Mouse (Mus musculus) brain, adult 10 weeks (tissue): Measurements from ENCODE around the gene Iqcf4. TPM values are rescaled to one million over a fixed set of nuclear protein-coding genes. Genes with fewer than 3 reads are reported as not detected.

Source experiments
- polyA plus RNA-seq: library from polyadenylated mRNA; stranded (reverse); fragments of 350-450 nt; fragmentation: Illumina TruSeq; extraction: RNeasy Lipid Tissue Mini Kit (QIAGEN cat#74804); gene quantifications from one replicate; pipeline ENCODE4 v1.2.3, GENCODE M21; 2015; ENCODE audit warnings: low read depth, low replicate concordance

The Iqcf4 gene
- not detected for polyA plus RNA-seq

DNA sequence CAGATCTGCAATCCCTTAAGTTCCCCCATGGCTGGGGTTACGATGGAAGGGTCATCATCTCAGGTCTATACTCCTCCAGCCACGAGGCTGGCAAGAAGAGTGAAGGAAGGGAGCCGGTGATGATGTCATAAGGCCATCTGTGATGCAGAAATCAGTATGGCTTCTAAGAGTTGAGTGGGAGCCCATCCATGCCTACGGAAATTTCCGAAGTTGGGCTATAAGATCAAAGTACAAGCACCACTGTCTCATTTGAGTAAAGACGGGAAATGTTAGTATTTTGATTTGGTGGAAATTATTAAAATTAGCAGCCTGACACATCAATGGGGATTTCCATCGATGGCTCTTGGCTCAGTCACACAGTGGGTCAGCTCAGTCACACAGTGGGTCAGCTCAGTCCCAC, at the start of gene Iqcf4:
Iqcf4 (minus strand) TSS at position 101 of the 400 bp plus-strand sequence.

DNA sequence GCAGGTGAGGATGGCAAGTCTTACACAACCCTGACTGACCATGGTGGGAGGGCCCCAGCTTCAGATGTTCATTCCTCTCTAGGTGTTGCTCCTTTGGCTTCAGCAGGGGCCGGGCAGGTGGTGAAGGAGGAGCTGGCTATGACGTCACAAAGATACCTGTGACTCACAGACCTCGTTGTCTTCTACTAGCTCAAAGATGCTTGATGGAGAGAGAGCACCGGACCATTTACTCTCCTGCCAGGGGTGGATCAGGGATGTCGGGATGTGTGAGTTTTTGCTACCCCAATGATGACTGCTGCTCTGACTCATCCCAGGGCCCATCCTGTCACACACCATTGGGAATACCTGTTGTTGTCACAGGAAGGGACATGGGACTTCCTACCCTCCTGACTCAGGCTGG, 9.3 kb downstream of the Iqcf4 start, which contains the start of gene Iqcf3:
Iqcf3 (minus strand) TSS at position 101 of the 400 bp plus-strand sequence.

Other genes with a start within 250 kb of the Iqcf4 start
- 43.8 TPM for gene Dusp7, start 202.4 kb downstream of the Iqcf4 start, polyA plus RNA-seq
- gene Rpl29, start 141.5 kb downstream of the Iqcf4 start, polyA plus RNA-seq, result 573 TPM
- gene Acy1, start 132.7 kb downstream of the Iqcf4 start, polyA plus RNA-seq, result 19.3 TPM
- 23.2 TPM for gene Abhd14b, start 123.5 kb downstream of the Iqcf4 start, polyA plus RNA-seq
- 52.0 TPM for gene Abhd14a, start 123.3 kb downstream of the Iqcf4 start, polyA plus RNA-seq
- 165 TPM for gene Pcbp4, start 117.7 kb downstream of the Iqcf4 start, polyA plus RNA-seq
- gene Gpr62, start 105.1 kb downstream of the Iqcf4 start, polyA plus RNA-seq, result 10.9 TPM
- gene Rrp9, start 95.0 kb downstream of the Iqcf4 start, polyA plus RNA-seq, result 37.0 TPM
- gene Parp3, start 94.0 kb downstream of the Iqcf4 start, polyA plus RNA-seq, result 4.1 TPM
- not detected for gene Iqcf1, start 71.0 kb downstream of the Iqcf4 start, polyA plus RNA-seq
- not detected for gene Iqcf5, start 56.4 kb downstream of the Iqcf4 start, polyA plus RNA-seq
- gene Iqcf3, start 9.4 kb downstream of the Iqcf4 start, polyA plus RNA-seq, result not detected
- gene Iqcf6, start 55.6 kb upstream of the Iqcf4 start, polyA plus RNA-seq, result not detected
- gene Grm2, start 85.1 kb upstream of the Iqcf4 start, polyA plus RNA-seq, result 19.8 TPM
- gene Tex264, start 114.9 kb upstream of the Iqcf4 start, polyA plus RNA-seq, result 89.0 TPM
- 7.5 TPM for gene Rad54l2, start 218.2 kb upstream of the Iqcf4 start, polyA plus RNA-seq